Mouse (Mus musculus) intestine, embryonic 14.5 days (tissue): ENCODE results near the gene Rapgef5. TPM values are rescaled to one million over a fixed set of nuclear protein-coding genes. Genes with fewer than 3 reads are reported as not detected.

Source experiments
- ATAC-seq: fragments of 200-750 bp; cut with Nextera tagmentation; replicated peaks from 2 replicates; pipeline ENCODE4 v1.8.0; 2017; ENCODE audit warnings: low read depth, moderate number of reproducible peaks, moderate TSS enrichment, moderate library complexity; ENCODE audit not compliant: low FRiP score, low TSS enrichment
- DNase-seq: peaks from one replicate; pipeline ENCODE4 v3.0.0-alpha.2; 2018; ENCODE audit warnings: low spot score
- H3K27ac ChIP-seq: fragments of 300-500 bp; sonication (generic); 2 replicates; pipeline ENCODE4 v1.5.1; 2014; ENCODE audit warnings: low read depth, mild to moderate bottlenecking, control low read depth
- H3K27me3 ChIP-seq: fragments of 300-500 bp; sonication (generic); replicated peaks from 2 replicates; pipeline ENCODE4 v1.6.1; 2014; ENCODE audit warnings: low read length, control low read depth; ENCODE audit not compliant: control insufficient read depth, insufficient read depth
- H3K36me3 ChIP-seq: fragments of 300-500 bp; sonication (generic); 2 replicates; pipeline ENCODE4 v1.6.1; 2014; ENCODE audit warnings: low read length, control low read depth; ENCODE audit not compliant: control insufficient read depth, insufficient read depth
- H3K4me1 ChIP-seq: fragments of 300-500 bp; sonication (generic); replicated peaks from 2 replicates; pipeline ENCODE4 v1.6.1; 2014; ENCODE audit warnings: low read length, control low read depth, mixed read lengths; ENCODE audit not compliant: control insufficient read depth, insufficient read depth
- H3K4me2 ChIP-seq: fragments of 300-500 bp; sonication (generic); 2 replicates; pipeline ENCODE4 v1.6.1; 2014; ENCODE audit warnings: low read length
- H3K4me3 ChIP-seq: fragments of 300-500 bp; sonication (generic); 2 replicates; pipeline ENCODE4 v1.5.1; 2014; ENCODE audit warnings: low read depth, low read length, control low read depth, mixed read lengths
- H3K9ac ChIP-seq: fragments of 300-500 bp; sonication (generic); 2 replicates; pipeline ENCODE4 v1.6.1; 2014; ENCODE audit warnings: mild to moderate bottlenecking, low read length
- H3K9me3 ChIP-seq: fragments of 300-500 bp; sonication (generic); 2 replicates; pipeline ENCODE4 v1.6.1; 2016; ENCODE audit warnings: low read length, control low read depth; ENCODE audit not compliant: control insufficient read depth
- WGBS: fragments of 180-500 bp; shearing (Covaris S2); extraction: QIAGEN DNeasy Blood & Tissue Kit; methylation state at CpG from one replicate; pipeline ENCODE4 v1.1.7; 2014; 5-methylcytosine and 5-hydroxymethylcytosine counted together
- polyA plus RNA-seq: library from polyadenylated mRNA; unstranded; fragments of >200 nt; fragmentation: Nextera tagmentation; extraction: Ambion mirVana; gene quantifications from 2 replicates; pipeline ENCODE4 v1.2.1, GENCODE M21; 2014

Gene Rapgef5
- polyA plus RNA-seq, 1 experiment from 2014 or later, result 8.4 TPM

GRCm38 (mm10) chr12:117638833-117639232 is 122.6 kb downstream of the Rapgef5 start:
- H3K36me3 ChIP-seq, result no peaks in the 10 kb centered on the region
- no peaks in the 10 kb centered on the region for H3K27me3 ChIP-seq
- H3K9me3 ChIP-seq, result no peaks in the 10 kb centered on the region
- H3K4me3 ChIP-seq, result no peak overlapping the region
- DNase-seq (no peak), ATAC-seq (no peak)
- 59% methylated on average over 2 of the region's 2 CpGs for WGBS
- H3K27ac ChIP-seq, result no peak overlapping the region
- no peak overlapping the region for H3K9ac ChIP-seq
- H3K4me2 ChIP-seq, result no peak overlapping the region
- 0 out of 2 replicates have a peak, but pooled peaks cover 4% of the 10 kb centered on the region for H3K4me1 ChIP-seq

- H3K9ac ChIP-seq, result no peak overlapping the region
- WGBS, result 70% methylated on average over 6 of the region's 6 CpGs
- H3K9me3 ChIP-seq, result no peaks in the 10 kb centered on the region
- H3K4me3 ChIP-seq, result no peak overlapping the region
- DNase-seq, result no peak
- 0 out of 2 replicates have a peak, but pooled peaks cover 4% of the 10 kb centered on the region for H3K4me1 ChIP-seq
- H3K36me3 ChIP-seq, result no peaks in the 10 kb centered on the region
- no peaks in the 10 kb centered on the region for H3K27me3 ChIP-seq
- H3K27ac ChIP-seq, result no peak overlapping the region
- H3K4me2 ChIP-seq, result no peak overlapping the region
- ATAC-seq, result peak; percentile 62; the same call in 1 of the 2 replicates
Observed at GRCm38 (mm10) chr12:117639356-117640121, 123.3 kb downstream of the Rapgef5 start.

- H3K4me2 ChIP-seq, result no peak overlapping the region
- no peak overlapping the region for H3K4me3 ChIP-seq
- H3K9me3 ChIP-seq, result no peaks in the 10 kb centered on the region
- H3K9ac ChIP-seq, result no peak overlapping the region
- H3K4me1 ChIP-seq, result 0 out of 2 replicates have a peak, but pooled peaks cover 4% of the 10 kb centered on the region
- DNase-seq, result no peak
- no peak overlapping the region for H3K27ac ChIP-seq
- H3K36me3 ChIP-seq, result no peaks in the 10 kb centered on the region
- H3K27me3 ChIP-seq, result no peaks in the 10 kb centered on the region
- WGBS, result 61% methylated on average over 2 of the region's 2 CpGs
- ATAC-seq, result no peak
Observed at GRCm38 (mm10) chr12:117642512-117642911, 126.2 kb downstream of the Rapgef5 start.

GRCm38 (mm10) chr12:117645771-117646170 is 129.5 kb downstream of the Rapgef5 start:
- Histone ChIP-seq H3K27me3 (no peaks in the 10 kb centered on the region), H3K4me1 (no peaks in the 10 kb centered on the region), H3K27ac (no peak overlapping the region), H3K4me2 (no peak overlapping the region), H3K9me3 (no peaks in the 10 kb centered on the region), H3K36me3 (no peaks in the 10 kb centered on the region), H3K9ac (no peak overlapping the region), H3K4me3 (no peak overlapping the region)
- ATAC-seq (no peak), DNase-seq (no peak)
- WGBS, result 70% methylated on average over 2 of the region's 2 CpGs

GRCm38 (mm10) chr12:117653920-117654472 is 137.7 kb downstream of the Rapgef5 start:
- Histone ChIP-seq H3K9me3 (no peaks in the 10 kb centered on the region), H3K27me3 (no peaks in the 10 kb centered on the region), H3K4me3 (no peak overlapping the region), H3K4me2 (no peak overlapping the region), H3K9ac (no peak overlapping the region), H3K36me3 (no peaks in the 10 kb centered on the region), H3K27ac (no peak overlapping the region), H3K4me1 (no peaks in the 10 kb centered on the region)
- 88% methylated on average over 8 of the region's 8 CpGs for WGBS
- DNase-seq (no peak), ATAC-seq (no peak)

GRCm38 (mm10) chr12:117656935-117657334 is 140.7 kb downstream of the Rapgef5 start:
- DNase-seq (no peak), ATAC-seq (no peak)
- Histone ChIP-seq H3K27ac (no peak overlapping the region), H3K27me3 (no peaks in the 10 kb centered on the region), H3K9me3 (no peaks in the 10 kb centered on the region), H3K4me2 (no peak overlapping the region), H3K36me3 (no peaks in the 10 kb centered on the region), H3K9ac (no peak overlapping the region), H3K4me1 (0 out of 2 replicates have a peak, but pooled peaks cover 3% of the 10 kb centered on the region), H3K4me3 (no peak overlapping the region)
- WGBS, result 73% methylated on average over 4 of the region's 4 CpGs

- H3K27me3 ChIP-seq, result no peaks in the 10 kb centered on the region
- WGBS, result 51% methylated on average over 5 of the region's 5 CpGs
- DNase-seq (no peak), ATAC-seq (no peak)
- 0 out of 2 replicates have a peak, but pooled peaks cover 3% of the 10 kb centered on the region for H3K4me1 ChIP-seq
- H3K9ac ChIP-seq, result no peak overlapping the region; the same call in 1 of the 2 replicates
- H3K9me3 ChIP-seq, result no peaks in the 10 kb centered on the region
- no peaks in the 10 kb centered on the region for H3K36me3 ChIP-seq
- H3K27ac ChIP-seq, result no peak overlapping the region
- 0 out of 2 replicates have a peak overlapping the region, but pooled peaks have one; percentile 10 for H3K4me3 ChIP-seq
- H3K4me2 ChIP-seq, result 0 out of 2 replicates have a peak overlapping the region, but pooled peaks have one; percentile 4
Observed at GRCm38 (mm10) chr12:117657766-117658165, 141.5 kb downstream of the Rapgef5 start.

GRCm38 (mm10) chr12:117658821-117659220 is 142.5 kb downstream of the Rapgef5 start:
- peak overlapping the region; percentile 13; the same call in 1 of the 2 replicates for H3K4me3 ChIP-seq
- 57% methylated on average over 6 of the region's 6 CpGs for WGBS

More at GRCm38 (mm10) chr12:117658821-117659220, 142.5 kb downstream of the Rapgef5 start:
- Histone ChIP-seq H3K36me3 (no peaks in the 10 kb centered on the region), H3K9me3 (no peaks in the 10 kb centered on the region), H3K9ac (0 out of 2 replicates have a peak overlapping the region, but pooled peaks have one; percentile 16), H3K27me3 (no peaks in the 10 kb centered on the region), H3K4me1 (peaks cover 6% of the 10 kb centered on the region; the same call in 1 of the 2 replicates), H3K4me2 (no peak overlapping the region), H3K27ac (no peak overlapping the region; the same call in 1 of the 2 replicates)
- DNase-seq (no peak), ATAC-seq (no peak)
